Mouse (Mus musculus) ES-Bruce4 (cell line): ENCODE results near the gene Brk1. TPM values are rescaled to one million over a fixed set of nuclear protein-coding genes. Genes with fewer than 3 reads are reported as not detected.
A peak's percentile ranks its signal among the peaks of the same experiment; 100 is the strongest.

ENCODE experiments used
- H3K27ac ChIP-seq: 2 replicates; pipeline ENCODE4 v1.5.1; 2012; ENCODE audit warnings: low read length, inconsistent platforms; ENCODE audit not compliant: insufficient read depth
- H3K27me3 ChIP-seq: 2 replicates; pipeline ENCODE4 v1.6.1; 2012; ENCODE audit warnings: mild to moderate bottlenecking, low read length, inconsistent platforms; ENCODE audit not compliant: control insufficient read depth, poor library complexity, insufficient read depth, severe bottlenecking
- H3K36me3 ChIP-seq: 2 replicates; pipeline ENCODE4 v1.6.1; 2012; ENCODE audit warnings: inconsistent platforms, mild to moderate bottlenecking, low read length, moderate library complexity; ENCODE audit not compliant: control insufficient read depth, poor library complexity, insufficient read depth, severe bottlenecking
- H3K4me1 ChIP-seq: one replicate; pipeline ENCODE4 v1.8.1; 2011; ENCODE audit warnings: low read length; ENCODE audit not compliant: control insufficient read depth, insufficient read depth
- H3K4me3 ChIP-seq: 2 replicates; pipeline ENCODE4 v1.5.1; 2011; ENCODE audit warnings: low read depth, mild to moderate bottlenecking, low read length
- H3K9ac ChIP-seq: 2 replicates; pipeline ENCODE4 v1.6.1; 2012; ENCODE audit warnings: low read depth, mild to moderate bottlenecking, inconsistent platforms; ENCODE audit not compliant: poor library complexity, severe bottlenecking
- H3K9me3 ChIP-seq: replicated peaks from 2 replicates; pipeline ENCODE4 v1.6.1; 2012; ENCODE audit warnings: mild to moderate bottlenecking, low read length, inconsistent platforms; ENCODE audit not compliant: control insufficient read depth, poor library complexity, insufficient read depth, severe bottlenecking
- CTCF ChIP-seq: IDR thresholded peaks from one replicate; pipeline ENCODE4 v1.8.1; 2011; ENCODE audit warnings: low read depth, low read length
- EP300 ChIP-seq: IDR thresholded peaks from 2 replicates; pipeline ENCODE4 v1.6.1; 2011; ENCODE audit warnings: low read depth, low read length; ENCODE audit not compliant: insufficient read depth
- POLR2A ChIP-seq: IDR thresholded peaks from one replicate; pipeline ENCODE4 v1.8.1; 2011; ENCODE audit warnings: low read length; ENCODE audit not compliant: insufficient read depth
- polyA plus RNA-seq: library from polyadenylated mRNA; stranded (reverse); fragments of >200 nt; gene quantifications from 2 replicates; pipeline ENCODE4 v1.2.4, GENCODE M21; 2011; ENCODE audit warnings: low read depth; ENCODE audit not compliant: missing spikeins, insufficient read depth, insufficient read length

The Brk1 gene
- polyA plus RNA-seq, 1 experiment, result 96.3 TPM

DNA sequence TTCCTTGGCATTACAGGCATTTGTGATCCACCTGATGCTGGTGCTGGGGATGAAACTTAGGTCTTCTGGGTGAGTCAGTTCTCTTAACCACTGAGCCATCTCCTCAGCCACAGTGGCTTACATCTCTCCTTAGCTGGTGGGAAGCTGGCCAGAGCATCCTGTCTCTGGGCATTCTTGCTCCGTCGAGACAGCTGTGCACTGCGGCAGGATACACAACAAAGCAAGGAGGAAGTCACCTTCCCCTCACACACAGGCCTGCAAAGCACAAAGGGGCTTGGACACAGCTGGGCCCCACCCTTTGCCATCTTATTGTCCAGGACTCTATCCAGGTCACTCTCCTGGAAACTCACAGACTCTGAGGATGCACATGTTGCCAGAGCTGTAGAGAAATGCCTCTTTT, 53.7 kb downstream of the Brk1 start:
- Histone ChIP-seq H3K27ac (no peak overlapping the region), H3K4me3 (no peak overlapping the region), H3K9ac (no peak overlapping the region), H3K36me3 (no peaks in the 10 kb centered on the region), H3K4me1 (peaks cover 10% of the 10 kb centered on the region), H3K9me3 (no peaks in the 10 kb centered on the region), H3K27me3 (no peaks in the 10 kb centered on the region)
- TF ChIP-seq EP300 (0 out of 2 replicates have a peak, but pooled peaks have one; percentile 50), POLR2A (no peak), CTCF (no peak)

- H3K27ac ChIP-seq, result no peak overlapping the region
Measured at GRCm38 (mm10) chr6:113659648-113660491, 55.3 kb downstream of the Brk1 start.

GRCm38 (mm10) chr6:113660492-113661352, 56.1 kb downstream of the Brk1 start:
- Histone ChIP-seq H3K36me3 (no peaks in the 10 kb centered on the region), H3K4me1 (peaks cover 7% of the 10 kb centered on the region), H3K27ac (peak overlapping the region; percentile 45), H3K4me3 (no peak overlapping the region), H3K9ac (no peak overlapping the region), H3K9me3 (no peaks in the 10 kb centered on the region), H3K27me3 (no peaks in the 10 kb centered on the region)
- TF ChIP-seq CTCF, result no peak
- TF ChIP-seq POLR2A, result no peak
- TF ChIP-seq EP300, result no peak

More at GRCm38 (mm10) chr6:113659648-113660491, 55.3 kb downstream of the Brk1 start:
- Histone ChIP-seq H3K9me3 (no peaks in the 10 kb centered on the region), H3K9ac (no peak overlapping the region), H3K4me3 (no peak overlapping the region), H3K27me3 (no peaks in the 10 kb centered on the region), H3K36me3 (no peaks in the 10 kb centered on the region), H3K4me1 (peaks cover 7% of the 10 kb centered on the region)
- TF ChIP-seq EP300 (no peak), POLR2A (no peak), CTCF (no peak)

- H3K4me3 ChIP-seq, result no peak overlapping the region
- peaks cover 7% of the 10 kb centered on the region for H3K4me1 ChIP-seq
- H3K36me3 ChIP-seq, result no peaks in the 10 kb centered on the region
- no peaks in the 10 kb centered on the region for H3K27me3 ChIP-seq
- no peaks in the 10 kb centered on the region for H3K9me3 ChIP-seq
- TF ChIP-seq EP300, result no peak
- no peak for TF ChIP-seq CTCF
- no peak for TF ChIP-seq POLR2A
- H3K27ac ChIP-seq, result peak overlapping the region; percentile 33; the same call in 1 of the 2 replicates
- no peak overlapping the region for H3K9ac ChIP-seq
Measured at GRCm38 (mm10) chr6:113661353-113662241, 57.0 kb downstream of the Brk1 start.

- no peaks in the 10 kb centered on the region for H3K36me3 ChIP-seq
- H3K9ac ChIP-seq, result no peak overlapping the region
- H3K27me3 ChIP-seq, result no peaks in the 10 kb centered on the region
- no peak overlapping the region for H3K4me3 ChIP-seq
- peaks cover 5% of the 10 kb centered on the region for H3K4me1 ChIP-seq
- no peaks in the 10 kb centered on the region for H3K9me3 ChIP-seq
- peak; percentile 41 for TF ChIP-seq CTCF
- no peak for TF ChIP-seq POLR2A
- H3K27ac ChIP-seq, result no peak overlapping the region
Measured at GRCm38 (mm10) chr6:113662964-113663700, 58.6 kb downstream of the Brk1 start.
